Mouse (Mus musculus) embryonic facial prominence, embryonic 10.5 days (tissue): ENCODE results near the gene Rimbp2. TPM values are rescaled to one million over a fixed set of nuclear protein-coding genes. Genes with fewer than 3 reads are reported as not detected.

Source experiments
- DNase-seq: peaks from one replicate; pipeline ENCODE4 v3.0.0-alpha.2; 2017; ENCODE audit warnings: low spot score
- H3K27ac ChIP-seq: fragments of 300-500 bp; sonication (generic); replicated peaks from 2 replicates; pipeline ENCODE4 v1.5.1; 2016; ENCODE audit warnings: mild to moderate bottlenecking
- H3K27me3 ChIP-seq: fragments of 300-500 bp; sonication (generic); replicated peaks from 2 replicates; pipeline ENCODE4 v1.6.1; 2016; ENCODE audit warnings: low read depth, mild to moderate bottlenecking; ENCODE audit not compliant: poor library complexity, severe bottlenecking
- H3K36me3 ChIP-seq: fragments of 300-500 bp; sonication (generic); replicated peaks from 2 replicates; pipeline ENCODE4 v1.6.1; 2016; ENCODE audit warnings: mild to moderate bottlenecking, moderate library complexity
- H3K4me1 ChIP-seq: fragments of 300-500 bp; sonication (generic); 2 replicates; pipeline ENCODE4 v1.6.1; 2016
- H3K4me3 ChIP-seq: fragments of 300-500 bp; sonication (generic); 2 replicates; pipeline ENCODE4 v1.5.1; 2016; ENCODE audit warnings: mild to moderate bottlenecking, moderate library complexity
- H3K9me3 ChIP-seq: fragments of 300-500 bp; sonication (generic); 2 replicates; pipeline ENCODE4 v1.6.1; 2016; ENCODE audit warnings: mild to moderate bottlenecking
- WGBS: fragments of 180-500 bp; shearing (Covaris S2); methylation state at CpG from one replicate; pipeline ENCODE4 v1.1.7; 2016; 5-methylcytosine and 5-hydroxymethylcytosine counted together
- polyA plus RNA-seq: library from polyadenylated mRNA; unstranded; fragments of >200 nt; fragmentation: Nextera tagmentation; extraction: Ambion mirVana; gene quantifications from 2 replicates; pipeline ENCODE4 v1.2.1, GENCODE M21; 2016

The Rimbp2 gene
- polyA plus RNA-seq, 1 experiment from 2014 or later, result 0.42 TPM

DNA sequence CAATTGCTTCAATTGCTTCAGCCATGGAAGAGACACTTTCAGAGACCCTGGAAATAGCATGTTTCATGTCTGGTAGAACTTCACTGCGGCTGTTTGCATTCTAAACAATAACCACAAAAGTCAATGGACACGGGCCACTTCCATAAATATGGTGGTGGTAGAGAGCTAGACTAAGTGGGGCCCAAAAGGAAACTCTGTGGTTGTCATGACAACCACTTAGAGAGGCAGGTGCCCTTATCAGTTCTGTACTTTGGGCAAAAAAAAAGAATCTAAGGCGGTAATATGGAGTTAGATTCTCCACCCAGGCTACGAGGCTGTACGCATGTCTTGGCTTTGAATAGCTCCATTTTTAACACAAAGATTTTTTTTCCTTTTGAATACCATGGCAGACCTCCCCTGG, 86.5 kb downstream of the Rimbp2 start:
- H3K36me3 ChIP-seq, result no peaks in the 10 kb centered on the region
- no peak overlapping the region for H3K4me3 ChIP-seq
- no peak for DNase-seq
- 90% methylated on average over 5 of the region's 5 CpGs for WGBS
- 0 out of 2 replicates have a peak, but pooled peaks cover 6% of the 10 kb centered on the region for H3K4me1 ChIP-seq
- no peak overlapping the region for H3K27ac ChIP-seq
- H3K9me3 ChIP-seq, result no peaks in the 10 kb centered on the region
- no peaks in the 10 kb centered on the region for H3K27me3 ChIP-seq

DNA sequence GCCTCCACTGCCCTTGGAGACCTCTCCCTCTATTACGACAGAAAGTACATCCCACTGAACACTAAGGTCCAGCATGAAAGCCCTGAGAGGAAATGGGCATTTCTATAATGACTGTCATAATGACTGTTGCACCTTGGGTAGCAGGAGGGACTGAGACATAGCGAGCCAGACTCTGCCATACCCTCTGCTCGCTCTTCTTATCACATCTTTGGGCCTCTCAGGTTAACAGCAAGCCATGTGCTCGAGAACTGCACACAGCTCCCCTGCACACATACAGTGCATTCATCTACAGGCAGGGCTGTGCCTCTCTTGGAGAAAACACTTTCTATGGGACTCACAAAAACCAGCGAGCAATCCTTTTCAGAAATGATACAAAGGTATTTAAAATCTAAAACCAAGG, 87.0 kb downstream of the Rimbp2 start:
- Histone ChIP-seq H3K27ac (no peak overlapping the region), H3K4me1 (peaks cover 10% of the 10 kb centered on the region), H3K27me3 (no peaks in the 10 kb centered on the region), H3K4me3 (no peak overlapping the region), H3K36me3 (no peaks in the 10 kb centered on the region), H3K9me3 (no peaks in the 10 kb centered on the region)
- 82% methylated on average over 5 of the region's 5 CpGs for WGBS
- no peak for DNase-seq

DNA sequence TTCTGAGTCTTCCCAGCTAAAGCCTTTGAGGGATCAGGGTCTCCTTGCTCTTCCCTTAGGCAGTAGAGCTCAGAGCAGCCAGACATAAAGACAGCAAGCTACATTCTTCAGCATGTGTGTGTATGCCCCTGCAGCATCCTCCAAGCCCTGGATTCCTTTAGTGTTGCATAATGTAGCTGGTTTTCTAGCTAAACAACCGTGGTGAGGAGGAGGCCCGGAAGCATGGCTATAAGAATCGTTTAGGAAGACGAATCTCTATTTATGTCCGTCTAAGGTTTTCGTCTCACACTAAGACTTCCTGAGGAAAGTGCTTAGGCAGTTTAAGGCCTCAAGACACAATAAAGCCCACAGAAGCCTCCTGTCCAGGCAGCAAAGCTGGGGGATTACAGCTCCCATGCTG, 89.8 kb downstream of the Rimbp2 start:
- Histone ChIP-seq H3K4me3 (no peak overlapping the region), H3K27ac (no peak overlapping the region), H3K9me3 (no peaks in the 10 kb centered on the region), H3K4me1 (peaks cover 10% of the 10 kb centered on the region), H3K27me3 (no peaks in the 10 kb centered on the region), H3K36me3 (no peaks in the 10 kb centered on the region)
- 67% methylated on average over 6 of the region's 6 CpGs for WGBS
- no peak for DNase-seq

DNA sequence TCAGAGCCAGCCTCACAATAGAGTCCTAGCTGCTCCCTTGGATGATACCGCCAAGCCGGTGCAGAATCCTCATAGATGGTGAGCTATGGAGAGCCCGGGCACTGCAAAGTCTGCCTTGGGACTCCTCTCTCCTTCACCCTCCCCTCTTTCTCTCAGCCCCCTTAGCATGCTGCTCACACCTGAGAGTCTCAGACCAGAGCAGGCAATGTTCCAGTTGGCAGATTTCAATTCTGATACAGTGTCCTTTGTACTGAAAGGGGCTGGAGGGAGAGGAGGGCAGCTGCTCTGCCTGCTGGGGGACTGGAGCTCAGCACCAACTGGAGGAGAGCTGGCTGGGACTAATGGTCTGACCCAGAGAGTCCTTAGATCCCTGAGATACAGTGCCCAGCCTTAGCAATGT, 92.4 kb downstream of the Rimbp2 start:
- no peak for DNase-seq
- H3K36me3 ChIP-seq, result no peaks in the 10 kb centered on the region
- H3K4me1 ChIP-seq, result peaks cover 10% of the 10 kb centered on the region
- H3K27ac ChIP-seq, result no peak overlapping the region
- WGBS, result 94% methylated on average over 3 of the region's 3 CpGs
- no peaks in the 10 kb centered on the region for H3K27me3 ChIP-seq
- H3K4me3 ChIP-seq, result no peak overlapping the region
- no peaks in the 10 kb centered on the region for H3K9me3 ChIP-seq

DNA sequence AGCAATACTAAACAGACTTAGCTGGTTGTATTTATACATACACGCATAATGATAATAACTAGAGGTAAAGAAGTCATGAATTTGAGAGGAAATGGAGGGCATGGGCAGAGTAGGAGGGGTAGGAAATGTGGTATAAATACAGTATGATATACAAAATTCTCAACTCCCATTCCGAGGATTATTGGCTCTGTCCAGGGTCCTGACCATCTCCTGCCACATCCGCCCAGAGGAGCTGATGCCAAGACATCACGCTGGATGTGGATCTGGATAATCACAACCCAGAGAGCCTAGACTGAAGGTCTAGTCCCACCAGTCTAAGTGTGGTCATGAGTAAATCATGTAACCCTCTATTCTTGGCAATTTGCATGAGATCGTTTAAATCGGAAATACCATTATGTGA, 100.5 kb downstream of the Rimbp2 start:
- Histone ChIP-seq H3K9me3 (no peaks in the 10 kb centered on the region), H3K36me3 (no peaks in the 10 kb centered on the region), H3K27ac (no peak overlapping the region), H3K27me3 (no peaks in the 10 kb centered on the region), H3K4me1 (no peaks in the 10 kb centered on the region), H3K4me3 (no peak overlapping the region)
- 68% methylated on average over 6 of the region's 6 CpGs for WGBS
- peak; percentile 55 for DNase-seq

DNA sequence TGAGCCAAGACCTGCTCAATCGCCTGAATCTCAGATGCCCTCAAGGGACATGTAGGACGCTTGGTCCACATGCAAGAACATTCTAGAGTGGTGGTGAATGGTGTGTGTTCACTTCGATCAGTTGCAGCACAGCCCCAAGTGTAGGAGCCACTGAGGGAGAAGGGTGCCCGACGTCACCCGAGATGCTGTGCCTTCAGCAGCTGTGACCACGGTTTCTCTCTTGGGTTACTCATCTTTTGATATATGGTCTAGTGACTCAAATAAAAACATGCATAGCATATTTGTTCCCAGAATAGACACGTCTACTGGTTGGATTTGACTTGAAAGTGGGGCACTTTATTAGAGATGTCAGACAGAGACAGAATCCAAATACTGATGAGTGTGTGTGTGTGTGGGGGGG, 105.5 kb downstream of the Rimbp2 start:
- H3K36me3 ChIP-seq, result no peaks in the 10 kb centered on the region
- no peak overlapping the region for H3K27ac ChIP-seq
- no peak for DNase-seq
- H3K4me3 ChIP-seq, result no peak overlapping the region
- peaks cover 6% of the 10 kb centered on the region for H3K4me1 ChIP-seq
- WGBS, result 87% methylated on average over 8 of the region's 8 CpGs
- 0 out of 2 replicates have a peak, but pooled peaks cover 6% of the 10 kb centered on the region for H3K9me3 ChIP-seq
- H3K27me3 ChIP-seq, result no peaks in the 10 kb centered on the region

DNA sequence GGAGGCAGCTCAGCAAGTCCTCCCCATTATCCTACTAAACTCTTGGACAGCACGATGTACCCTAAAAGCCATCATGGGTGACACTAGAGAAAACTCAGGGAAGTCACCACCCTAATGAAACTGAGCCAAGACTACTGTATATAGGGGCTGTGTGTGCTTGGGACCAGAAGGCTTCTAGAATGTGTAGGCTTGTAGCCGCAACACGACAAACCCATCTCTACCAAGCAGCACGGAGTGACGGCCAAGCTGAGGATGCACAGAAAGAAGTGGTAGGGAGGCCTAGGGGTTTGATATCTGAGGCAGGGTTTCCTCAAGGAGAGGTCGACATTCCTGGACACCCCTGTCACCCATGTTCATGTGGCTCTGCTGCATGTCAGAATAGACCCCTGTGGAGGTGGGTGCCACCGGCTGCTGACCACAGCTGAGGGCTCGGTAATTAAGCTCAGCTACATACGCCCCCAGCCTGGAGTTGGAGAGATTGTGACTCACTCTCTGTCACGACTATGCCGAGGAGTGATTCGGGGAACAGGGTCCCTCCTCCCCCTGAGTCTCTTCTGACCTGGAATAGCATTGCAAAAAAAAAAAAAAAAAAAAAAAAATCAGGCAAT, 106.7 kb downstream of the Rimbp2 start:
- Histone ChIP-seq H3K4me1 (peaks cover 18% of the 10 kb centered on the region), H3K4me3 (no peak overlapping the region), H3K27me3 (no peaks in the 10 kb centered on the region), H3K36me3 (no peaks in the 10 kb centered on the region), H3K9me3 (0 out of 2 replicates have a peak, but pooled peaks cover 6% of the 10 kb centered on the region), H3K27ac (no peak overlapping the region)
- no peak for DNase-seq
- WGBS, result 89% methylated on average over 12 of the region's 12 CpGs

DNA sequence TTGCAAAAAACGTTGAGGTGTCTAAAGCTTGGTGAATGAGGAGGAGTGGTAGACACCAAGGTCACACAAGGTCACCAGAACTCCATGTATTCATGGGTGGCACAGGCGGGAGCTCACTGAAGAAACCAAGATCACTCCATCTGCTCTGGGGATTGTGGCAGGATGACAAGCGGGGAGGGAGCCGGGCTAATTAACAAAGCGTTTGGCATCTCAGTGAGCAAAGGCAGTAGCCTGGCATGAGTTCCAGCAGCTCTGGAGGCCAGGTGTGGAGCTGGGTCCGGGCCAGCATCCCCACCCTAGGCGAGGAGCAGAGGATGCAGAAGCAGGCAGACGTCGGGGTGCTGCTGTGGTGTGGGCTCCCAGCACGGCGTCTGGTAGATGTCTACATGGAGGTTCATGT, 108.3 kb downstream of the Rimbp2 start:
- H3K4me1 ChIP-seq, result peaks cover 19% of the 10 kb centered on the region
- 89% methylated on average over 11 of the region's 11 CpGs for WGBS
- no peak overlapping the region for H3K4me3 ChIP-seq
- H3K27ac ChIP-seq, result no peak overlapping the region
- DNase-seq, result no peak
- no peaks in the 10 kb centered on the region for H3K36me3 ChIP-seq
- 0 out of 2 replicates have a peak, but pooled peaks cover 6% of the 10 kb centered on the region for H3K9me3 ChIP-seq
- no peaks in the 10 kb centered on the region for H3K27me3 ChIP-seq

DNA sequence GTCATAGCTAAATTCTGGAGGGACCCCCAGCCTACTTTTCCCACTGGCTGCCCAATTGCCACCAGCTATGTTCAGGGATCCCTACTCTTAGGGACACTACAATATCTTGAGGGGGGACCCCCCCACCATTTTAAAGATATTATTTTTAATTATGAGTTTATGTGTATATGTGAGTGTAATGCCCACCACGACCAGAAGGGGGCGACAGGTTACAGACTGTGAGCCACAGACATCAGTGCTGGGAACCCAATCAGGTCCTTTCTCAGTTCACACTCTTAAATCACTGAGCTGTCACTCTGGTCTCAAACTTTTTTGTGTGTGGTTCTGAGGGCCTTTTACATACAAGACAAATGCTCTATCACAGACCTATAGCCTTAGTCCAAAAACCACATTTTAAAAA, 109.3 kb downstream of the Rimbp2 start:
- 53% methylated on average over 2 of the region's 2 CpGs for WGBS
- no peak for DNase-seq
- no peaks in the 10 kb centered on the region for H3K27me3 ChIP-seq
- H3K36me3 ChIP-seq, result no peaks in the 10 kb centered on the region
- H3K9me3 ChIP-seq, result 0 out of 2 replicates have a peak, but pooled peaks cover 6% of the 10 kb centered on the region
- peaks cover 19% of the 10 kb centered on the region for H3K4me1 ChIP-seq
- H3K4me3 ChIP-seq, result no peak overlapping the region
- no peak overlapping the region for H3K27ac ChIP-seq

DNA sequence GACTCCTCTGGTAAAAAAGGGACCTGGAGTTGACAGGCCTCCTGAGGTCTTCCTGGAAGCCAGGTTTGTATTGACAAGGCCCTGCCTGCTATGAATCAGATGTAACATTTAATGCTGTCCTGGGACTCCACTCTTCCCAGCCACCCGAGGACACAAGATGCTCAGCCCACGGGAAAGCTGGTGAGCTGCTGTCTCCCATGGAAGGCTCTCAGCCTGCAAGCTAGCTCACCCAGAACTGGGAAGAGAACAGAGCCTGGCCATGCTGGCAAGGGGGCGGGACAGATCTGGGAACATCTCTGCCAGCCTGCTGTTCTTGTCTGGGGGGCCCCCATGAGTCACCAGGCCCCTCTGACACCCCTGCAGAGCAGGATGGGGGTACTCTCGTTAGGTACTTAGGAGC, 111.7 kb downstream of the Rimbp2 start:
- H3K4me3 ChIP-seq, result no peak overlapping the region
- no peak for DNase-seq
- WGBS, result 76% methylated on average over 4 of the region's 4 CpGs
- H3K9me3 ChIP-seq, result 0 out of 2 replicates have a peak, but pooled peaks cover 6% of the 10 kb centered on the region
- H3K36me3 ChIP-seq, result no peaks in the 10 kb centered on the region
- peaks cover 19% of the 10 kb centered on the region for H3K4me1 ChIP-seq
- no peaks in the 10 kb centered on the region for H3K27me3 ChIP-seq
- no peak overlapping the region for H3K27ac ChIP-seq

DNA sequence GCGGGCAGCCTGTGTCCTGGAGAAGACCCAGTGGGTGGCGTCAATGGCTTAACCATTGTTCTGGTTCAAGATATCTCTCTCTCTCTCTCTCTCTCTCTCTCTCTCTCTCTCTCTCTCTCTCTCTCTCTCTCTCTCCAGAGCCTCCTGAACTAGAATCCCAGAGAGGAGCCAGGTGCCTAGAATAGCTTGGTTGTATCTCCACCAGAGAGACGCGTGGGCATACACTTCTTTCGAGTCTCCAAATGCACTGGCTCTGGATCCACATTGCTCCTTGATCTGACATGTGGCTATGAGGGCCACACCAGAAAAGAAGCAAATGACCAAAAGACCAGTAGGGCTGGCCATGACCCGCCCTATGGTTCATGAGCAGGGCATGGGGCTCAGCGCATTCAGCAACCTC, 116.2 kb downstream of the Rimbp2 start:
- Histone ChIP-seq H3K4me3 (no peak overlapping the region), H3K9me3 (no peaks in the 10 kb centered on the region), H3K4me1 (peaks cover 6% of the 10 kb centered on the region), H3K27ac (no peak overlapping the region), H3K27me3 (no peaks in the 10 kb centered on the region), H3K36me3 (no peaks in the 10 kb centered on the region)
- DNase-seq, result no peak
- WGBS, result 90% methylated on average over 7 of the region's 7 CpGs

DNA sequence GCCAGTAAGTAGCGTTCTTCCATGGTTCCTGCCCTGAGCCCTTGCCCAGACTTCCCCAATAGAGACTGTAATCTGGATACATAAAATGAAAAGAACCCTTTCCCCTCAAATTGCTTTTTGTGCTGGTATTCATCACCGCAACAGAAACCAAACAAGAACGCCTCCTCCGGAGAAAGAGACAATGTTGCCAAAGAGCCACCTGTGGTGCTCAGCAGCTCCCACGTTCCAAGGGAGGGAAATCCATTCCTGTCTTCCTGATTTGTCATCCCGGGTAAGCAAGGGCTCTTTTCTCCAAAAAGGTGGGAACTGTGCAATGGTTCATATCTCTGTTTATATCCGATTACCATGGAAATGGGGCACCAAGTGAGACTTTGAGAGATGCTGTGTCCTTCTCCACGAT, 119.2 kb downstream of the Rimbp2 start:
- Histone ChIP-seq H3K27ac (no peak overlapping the region), H3K4me3 (no peak overlapping the region), H3K4me1 (no peaks in the 10 kb centered on the region), H3K9me3 (no peaks in the 10 kb centered on the region), H3K36me3 (no peaks in the 10 kb centered on the region), H3K27me3 (no peaks in the 10 kb centered on the region)
- no peak for DNase-seq
- WGBS, result 68% methylated on average over 8 of the region's 8 CpGs

DNA sequence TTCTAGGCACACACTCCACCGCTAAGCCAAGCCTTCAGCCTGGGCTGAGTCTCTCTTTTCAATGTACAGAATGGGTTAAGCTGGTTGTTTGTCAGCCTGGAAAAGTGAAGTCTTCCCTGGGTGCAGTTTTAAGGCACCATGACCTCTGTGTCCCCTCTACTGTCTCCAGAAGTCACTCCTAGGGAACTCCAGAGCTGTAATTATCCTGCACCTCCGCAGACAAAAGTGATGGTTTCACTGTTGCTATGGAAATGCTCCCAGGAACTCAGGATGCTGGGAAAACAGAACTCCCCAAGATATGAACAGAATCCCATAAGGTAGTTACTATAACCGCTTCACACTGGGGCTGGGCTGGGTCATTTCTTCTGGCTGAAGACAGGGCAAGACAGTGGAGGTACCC, 130.4 kb downstream of the Rimbp2 start:
- Histone ChIP-seq H3K9me3 (no peaks in the 10 kb centered on the region), H3K4me1 (no peaks in the 10 kb centered on the region), H3K27me3 (no peaks in the 10 kb centered on the region; the same call in 1 of the 2 replicates), H3K36me3 (no peaks in the 10 kb centered on the region), H3K27ac (no peak overlapping the region), H3K4me3 (no peak overlapping the region)
- WGBS, result 78% methylated on average over 3 of the region's 3 CpGs
- no peak for DNase-seq
